Mouse (Mus musculus) kidney, postnatal 10 days (tissue): ENCODE measurements around the gene Arhgef6.

Source experiments
- DNase-seq: peaks from one replicate; pipeline ENCODE4 v3.0.0; 2021; ENCODE audit warnings: mixed read lengths

Gene Arhgef6

DNA sequence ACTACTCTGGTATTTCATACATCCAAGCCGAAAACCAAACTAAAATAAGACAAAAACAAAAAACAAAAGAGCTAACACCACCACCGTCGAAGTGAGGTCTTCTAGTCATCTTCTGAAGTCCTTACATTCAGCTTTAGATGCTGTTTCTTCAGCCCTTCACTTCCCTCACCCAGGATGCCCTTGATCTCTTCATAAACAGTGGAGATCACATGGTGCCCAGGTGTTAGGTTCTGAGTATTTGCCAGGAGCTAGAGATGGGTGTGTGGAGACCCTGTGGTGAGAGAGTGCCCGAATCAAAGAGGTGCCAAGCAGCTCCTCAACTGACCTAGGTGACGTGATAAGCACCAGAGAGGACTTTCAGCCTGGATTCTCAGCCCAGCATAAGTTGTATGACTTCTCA lies 149.2 kb downstream of the Arhgef6 start:
- DNase-seq = no peak

DNA sequence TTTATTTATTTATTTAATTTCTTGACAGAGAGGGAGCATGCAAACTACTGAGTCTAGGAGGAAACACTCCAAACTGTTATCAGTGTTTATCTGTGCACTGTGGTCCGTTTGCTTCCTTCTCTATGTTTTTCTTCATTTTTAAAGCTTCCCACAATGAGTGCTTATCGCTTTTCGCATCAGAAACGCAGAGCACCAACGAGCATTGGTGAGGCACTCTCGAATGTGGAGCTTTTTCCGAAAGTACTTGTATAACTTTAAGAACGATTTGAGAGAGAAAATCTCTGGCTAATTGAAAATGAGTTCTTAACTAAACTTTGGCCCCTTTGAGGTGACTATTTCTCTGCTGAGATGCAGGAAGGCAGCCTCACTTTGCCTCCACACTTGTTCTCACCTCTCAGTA lies 151.2 kb downstream of the Arhgef6 start:
- no peak for DNase-seq

DNA sequence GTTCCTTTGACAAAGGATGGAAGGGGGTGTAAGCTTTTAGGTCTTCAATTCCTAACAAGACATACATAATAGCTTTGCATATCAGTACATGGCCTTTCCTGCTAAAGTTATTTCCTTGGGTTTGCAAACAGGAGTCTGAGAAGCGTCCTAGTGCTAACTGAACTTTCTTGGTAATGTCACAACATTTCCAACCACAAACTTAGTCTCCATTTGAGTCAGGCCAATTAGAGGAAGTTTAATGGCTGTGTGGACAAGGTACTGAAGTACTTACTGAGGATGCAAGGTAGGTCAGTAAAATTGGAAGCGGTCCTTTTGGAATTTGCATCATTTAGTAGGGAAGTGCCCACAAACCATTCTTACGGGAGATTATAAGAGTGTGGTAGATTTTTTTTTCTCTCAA lies 155.2 kb downstream of the Arhgef6 start:
- no peak for DNase-seq

DNA sequence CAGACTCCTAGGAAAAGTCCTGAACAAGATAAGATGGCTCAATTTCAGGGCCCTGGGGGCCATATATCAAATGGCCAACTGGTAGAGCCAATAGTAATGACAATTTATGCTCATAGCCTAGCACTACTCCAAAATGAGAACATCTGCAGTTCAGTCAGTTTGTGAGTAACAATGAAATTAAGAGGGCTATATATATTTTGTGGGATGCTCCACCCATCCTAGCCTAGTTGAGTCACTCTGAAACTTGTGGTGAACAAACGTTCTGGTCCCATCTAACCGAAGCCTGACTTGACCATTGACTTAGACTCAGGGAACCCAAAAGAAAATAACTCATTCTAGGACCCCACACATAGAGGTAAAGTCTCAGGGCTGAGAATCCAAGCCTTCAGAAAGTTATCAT lies 156.1 kb downstream of the Arhgef6 start:
- DNase-seq = no peak
